Mouse (Mus musculus): ENCODE data around the gene Fam81b.

Gene Fam81b

GRCm38 (mm10) chr13:76190273-76190672, 114.6 kb downstream of the Fam81b start:
- peak; percentile 43 for DNase-seq

GRCm38 (mm10) chr13:76189190-76189589, 115.7 kb downstream of the Fam81b start:
- peak; percentile 86 for DNase-seq

GRCm38 (mm10) chr13:76187651-76188050, 117.2 kb downstream of the Fam81b start:
- DNase-seq = peak; percentile 66

- DNase-seq = peak; percentile 75
These were observed 126.2 kb downstream of the Fam81b start for GRCm38 (mm10) chr13:76178700-76179099.

GRCm38 (mm10) chr13:76174297-76174696, 130.6 kb downstream of the Fam81b start:
- DNase-seq = no peak

GRCm38 (mm10) chr13:76160587-76160986, 144.3 kb downstream of the Fam81b start:
- DNase-seq = no peak

- DNase-seq = no peak
These were observed 147.4 kb downstream of the Fam81b start for GRCm38 (mm10) chr13:76157508-76157907.

GRCm38 (mm10) chr13:76157099-76157498, 147.8 kb downstream of the Fam81b start:
- DNase-seq = no peak
